Mouse (Mus musculus) monocyte, adult 2 months (primary cell): Measurements from ENCODE around the gene Map3k13.
"Not testable (repeated sequence)": the region's sequence is repeated elsewhere in the genome, so short reads cannot be mapped to it uniquely, and the experiment has no call there.

Experiments used
- DNase-seq, 2 experiments: peaks; one replicate each; pipeline ENCODE4 v3.0.0; 2022; ENCODE audit warnings: low spot score in 2 of 2, low read depth in 1 of 2

Map3k13 gene

DNA sequence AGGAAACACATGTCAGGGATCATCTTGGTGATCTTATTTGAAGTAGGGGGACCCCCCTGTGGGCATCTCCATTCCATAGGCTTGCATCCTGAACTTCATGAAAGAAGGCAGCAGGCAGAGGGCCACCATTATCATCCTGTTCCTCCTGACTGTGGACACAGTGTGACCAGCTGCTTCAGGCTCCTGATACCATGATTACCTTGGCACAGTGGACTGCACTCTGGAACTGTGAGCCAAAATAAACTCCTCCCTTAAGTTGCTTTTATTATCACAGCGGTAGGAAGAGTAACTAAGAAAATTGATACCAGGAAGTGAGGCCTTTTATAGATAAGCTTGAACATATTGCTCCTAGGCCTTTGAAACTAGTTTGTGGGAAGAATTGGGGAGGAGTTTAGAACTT is 12.7 kb downstream of the Map3k13 start:
- DNase-seq = no peak

DNA sequence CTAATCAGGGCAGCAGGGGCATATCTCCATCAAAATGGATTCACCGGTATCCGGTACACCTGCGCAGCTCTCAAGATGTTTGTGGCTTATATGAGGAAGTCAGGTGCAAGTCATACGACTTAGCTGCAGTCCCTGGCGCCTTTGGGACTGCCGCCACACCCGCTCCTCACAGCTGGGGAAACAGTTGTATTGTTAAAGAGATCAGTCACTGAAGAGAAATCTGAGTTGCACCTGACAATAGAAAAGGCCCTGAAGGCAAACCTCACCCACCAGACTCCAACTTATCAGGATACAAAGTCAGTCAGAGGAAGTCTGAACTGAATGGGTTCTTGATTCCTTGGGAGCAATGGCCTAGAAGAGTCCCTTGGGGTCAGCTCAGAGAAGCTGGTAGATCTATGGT is 13.6 kb downstream of the Map3k13 start:
- not testable (repeated sequence) for DNase-seq

DNA sequence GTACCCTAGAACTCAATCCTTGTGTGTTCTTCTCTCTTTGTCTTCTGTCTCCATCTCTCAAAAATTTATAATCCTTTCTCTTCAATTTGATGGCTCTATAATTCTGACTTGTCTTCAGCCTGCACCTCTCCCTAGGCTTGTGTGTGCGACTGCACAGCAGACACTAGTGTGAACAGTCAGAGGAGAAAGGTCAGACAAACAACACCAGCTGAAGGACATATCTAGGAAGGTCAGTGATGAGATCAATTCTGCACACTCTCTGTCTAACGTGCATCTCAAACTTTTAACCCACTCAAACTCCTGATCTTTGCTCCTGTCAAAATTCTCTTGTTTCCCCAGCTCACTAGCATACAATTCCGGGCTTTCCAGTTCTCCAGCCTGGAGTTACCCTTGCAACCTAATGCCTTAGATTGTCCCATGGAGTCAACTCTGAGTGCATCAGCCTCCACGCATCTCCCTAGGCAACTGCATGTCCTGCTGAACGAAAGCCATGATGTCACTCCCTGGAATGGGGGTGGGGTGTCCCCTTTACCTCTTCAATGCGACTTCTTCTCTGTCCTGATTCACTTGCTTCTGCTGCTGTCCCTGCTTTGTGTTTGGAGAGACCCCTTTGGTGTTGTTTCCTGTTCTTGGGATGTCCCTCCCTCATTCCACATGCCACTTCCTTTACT is 19.2 kb downstream of the Map3k13 start:
- DNase-seq = no peak

DNA sequence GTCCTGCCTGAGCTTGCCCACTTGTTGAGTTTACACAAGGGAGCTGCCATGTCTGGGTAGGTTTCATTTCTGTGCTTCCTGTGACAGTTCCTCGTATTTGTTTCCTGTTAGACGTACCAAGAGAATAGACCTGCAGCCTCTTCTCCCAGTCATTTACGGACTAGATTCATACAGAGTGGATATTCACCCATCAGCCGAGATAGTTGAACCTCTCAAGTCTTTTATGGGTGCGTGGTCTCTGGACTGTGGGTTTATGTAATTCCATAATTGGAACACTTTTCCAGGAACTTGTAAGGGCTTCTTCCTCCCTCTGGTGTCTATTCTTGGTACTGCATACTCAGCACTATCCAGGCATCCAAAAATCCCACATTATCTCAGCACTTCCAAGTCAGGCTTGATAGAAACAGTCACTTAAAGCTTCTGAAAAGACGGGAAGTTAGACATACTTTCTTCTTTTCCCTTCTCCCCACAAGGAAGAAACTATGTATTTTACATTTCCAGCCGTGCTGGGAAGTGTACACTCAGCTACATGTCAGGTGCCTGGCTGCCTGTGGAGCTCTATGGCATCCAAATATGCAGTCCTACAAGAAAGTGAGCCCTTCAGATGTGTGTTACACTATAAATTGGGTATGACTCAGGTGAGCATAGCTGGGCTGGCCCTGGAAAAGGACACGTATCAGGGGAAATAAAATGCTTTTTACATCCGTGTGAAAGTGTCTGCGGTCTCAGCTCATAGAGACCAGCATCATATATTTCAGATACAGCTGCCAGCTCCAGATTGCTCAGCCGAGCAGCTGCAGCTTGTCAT is 20.9 kb downstream of the Map3k13 start:
- no peak for DNase-seq

DNA sequence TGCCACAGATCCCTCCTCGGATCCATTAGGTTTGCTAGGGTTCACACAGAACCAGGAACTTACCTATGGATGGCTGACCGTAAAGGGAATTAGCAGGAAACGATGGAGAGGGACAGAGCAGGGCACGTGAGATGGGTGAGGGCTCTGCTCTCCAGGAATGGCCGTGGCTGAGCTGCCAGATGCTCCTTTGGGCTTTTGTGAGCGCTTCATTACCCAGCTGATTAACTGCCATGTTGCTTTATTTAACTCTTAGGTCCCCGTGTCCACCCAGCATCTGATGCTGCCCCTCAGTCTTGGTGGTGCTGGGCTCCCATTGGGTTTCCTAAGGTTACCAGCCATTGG is 21.5 kb downstream of the Map3k13 start:
- DNase-seq = no peak

DNA sequence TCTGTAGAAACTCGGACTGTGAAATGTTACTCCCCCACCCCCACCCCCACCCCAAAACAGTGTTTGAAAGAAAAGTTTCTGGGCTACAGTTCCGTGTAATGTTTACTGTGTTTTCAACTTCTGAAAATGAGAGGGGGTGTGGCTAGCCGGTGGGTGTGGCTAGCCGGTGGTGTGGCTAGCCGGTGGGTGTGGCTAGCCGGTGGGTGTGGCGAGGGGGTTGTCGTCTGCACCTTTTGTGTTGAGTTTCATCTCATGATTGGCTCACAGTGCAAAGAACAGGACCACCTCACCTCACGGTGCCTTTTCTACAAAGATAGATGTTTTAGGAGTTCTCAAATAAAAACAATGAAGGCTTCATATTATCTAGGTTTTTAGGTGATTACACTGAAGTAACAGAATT is 24.0 kb downstream of the Map3k13 start:
- no peak for DNase-seq

DNA sequence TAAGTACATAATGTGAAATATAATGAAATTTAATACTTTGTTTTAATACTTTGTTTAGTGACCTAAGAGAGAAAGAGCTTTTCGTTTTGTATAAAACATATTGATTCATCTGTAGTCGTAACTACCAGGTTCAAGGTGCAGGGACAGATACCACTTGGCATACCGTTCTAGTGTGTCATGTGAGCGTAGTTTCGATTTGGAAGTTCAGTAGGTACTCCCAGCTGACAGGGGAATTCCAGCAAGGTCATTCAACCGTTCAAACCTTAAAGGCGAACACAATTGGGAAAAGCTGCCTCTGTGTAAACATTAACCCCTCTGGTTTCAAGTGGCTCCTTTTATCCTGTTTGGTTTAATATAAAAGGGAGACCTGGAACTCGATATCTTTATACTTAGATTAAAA is 24.5 kb downstream of the Map3k13 start:
- DNase-seq = no peak

DNA sequence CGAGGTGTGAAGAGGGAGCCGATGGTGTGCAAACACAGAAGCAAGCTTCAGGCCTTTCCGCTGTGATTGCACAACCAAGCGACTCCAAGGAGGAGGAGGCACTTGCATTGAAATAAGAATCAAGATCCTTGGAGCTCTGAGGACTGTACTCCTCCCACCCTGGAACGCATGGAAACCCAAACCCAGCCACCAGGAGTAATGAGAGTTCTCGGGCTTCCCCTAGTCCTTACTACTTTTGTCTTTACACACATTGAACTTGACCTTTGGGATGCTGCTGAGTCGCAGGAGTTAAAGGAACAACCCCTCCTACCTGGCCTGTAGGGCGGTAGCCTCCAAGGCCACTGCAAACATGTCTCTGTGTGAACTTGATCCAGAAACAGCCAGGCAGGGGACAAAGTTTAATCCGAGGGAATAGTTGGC is 31.5 kb downstream of the Map3k13 start:
- no peak for DNase-seq

DNA sequence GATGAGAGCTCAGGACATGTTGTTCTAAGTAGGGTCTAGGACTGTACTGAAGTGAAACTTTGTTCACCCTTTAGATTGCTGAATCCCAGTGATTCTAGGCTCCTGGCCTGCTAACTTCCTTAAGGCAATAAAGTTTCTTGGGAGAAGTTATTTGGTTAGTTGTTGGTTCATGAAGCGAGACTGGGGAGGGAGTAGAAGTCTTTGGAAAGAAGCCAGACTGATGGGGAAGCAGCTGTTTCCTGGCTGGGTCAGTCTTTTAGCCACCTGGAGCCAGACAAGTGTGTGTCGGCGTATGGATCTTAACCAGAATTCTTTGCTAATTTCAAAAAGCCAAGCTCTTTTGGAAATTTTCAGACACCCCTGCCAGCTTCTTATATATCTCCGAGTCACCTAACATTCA is 33.0 kb downstream of the Map3k13 start:
- no peak for DNase-seq

DNA sequence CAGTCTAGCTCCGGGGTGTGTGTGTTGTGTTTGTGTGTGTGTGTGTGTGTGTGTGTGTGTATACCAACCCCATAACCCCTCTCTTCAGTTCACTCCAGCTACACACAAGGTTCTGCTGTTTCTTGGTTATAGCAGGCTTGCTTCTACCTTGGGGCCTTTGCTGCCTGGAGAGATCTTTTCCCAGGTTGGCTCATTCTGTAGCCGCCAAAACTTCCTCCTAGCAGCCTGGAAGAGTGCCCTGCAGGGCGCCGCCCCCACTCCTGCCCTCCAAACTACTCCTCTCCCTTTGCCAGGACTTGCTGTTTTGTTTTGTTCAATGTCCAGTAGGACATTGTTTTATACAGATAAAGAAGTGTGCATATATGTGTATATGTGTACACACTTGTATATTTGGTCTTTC is 33.4 kb downstream of the Map3k13 start:
- DNase-seq = no peak

DNA sequence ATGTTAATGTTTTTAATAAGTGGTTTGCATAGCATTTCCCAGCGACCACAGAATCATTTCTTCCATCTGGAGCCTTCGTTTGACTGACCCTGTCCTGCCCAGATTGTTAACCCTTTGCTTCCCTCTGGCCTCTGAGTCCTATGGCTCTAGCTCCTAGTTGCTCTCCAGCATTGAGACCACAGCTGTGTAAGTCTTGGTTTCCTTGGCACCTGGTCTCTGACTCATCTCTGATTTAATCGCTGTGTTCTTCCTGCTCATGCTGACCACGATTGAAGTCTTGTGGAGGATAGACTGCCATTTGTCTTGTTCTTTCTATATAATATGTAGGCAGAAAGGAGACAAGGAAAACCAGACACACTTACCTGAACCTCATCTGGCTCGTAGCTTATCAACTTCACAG is 35.6 kb downstream of the Map3k13 start:
- DNase-seq = no peak

DNA sequence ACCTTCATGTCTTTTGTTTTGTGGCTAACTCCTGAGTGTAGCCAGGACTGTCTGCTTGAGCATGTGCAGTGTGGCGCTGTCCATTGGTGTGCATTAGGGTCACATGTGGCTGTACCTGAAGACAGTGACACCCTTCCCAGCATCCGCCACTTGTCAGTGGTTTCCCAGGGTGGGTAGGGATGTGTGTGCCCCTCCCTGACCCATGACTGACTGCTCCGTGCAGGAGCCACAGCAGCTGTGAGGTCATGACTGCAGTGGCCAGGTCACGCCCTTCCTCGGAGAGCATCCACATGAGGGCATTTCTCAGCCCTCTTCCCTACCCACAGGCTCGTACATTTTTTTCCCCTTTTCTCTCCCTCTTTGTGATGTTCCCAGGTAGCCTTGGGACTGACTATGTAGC is 36.6 kb downstream of the Map3k13 start:
- no peak for DNase-seq

DNA sequence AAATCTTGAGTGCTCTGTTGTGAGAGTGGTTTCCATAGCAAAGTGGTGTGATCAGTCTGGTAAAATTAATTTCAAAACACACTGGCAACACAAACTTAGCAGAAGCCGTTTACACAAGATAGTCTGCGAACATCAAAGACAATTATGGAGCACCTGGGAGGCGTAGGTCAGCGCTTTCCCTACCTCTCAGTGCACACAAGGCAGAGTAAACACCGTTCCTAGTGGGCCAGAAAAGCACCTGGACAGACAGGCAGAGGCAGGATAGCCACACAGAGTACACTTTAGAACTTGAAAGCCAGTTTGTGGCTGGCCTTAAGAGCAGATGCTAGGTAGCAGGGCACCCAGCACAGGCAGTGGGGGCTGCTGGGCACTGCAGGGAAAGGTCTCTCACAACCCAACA is 37.6 kb downstream of the Map3k13 start:
- no peak for DNase-seq

DNA sequence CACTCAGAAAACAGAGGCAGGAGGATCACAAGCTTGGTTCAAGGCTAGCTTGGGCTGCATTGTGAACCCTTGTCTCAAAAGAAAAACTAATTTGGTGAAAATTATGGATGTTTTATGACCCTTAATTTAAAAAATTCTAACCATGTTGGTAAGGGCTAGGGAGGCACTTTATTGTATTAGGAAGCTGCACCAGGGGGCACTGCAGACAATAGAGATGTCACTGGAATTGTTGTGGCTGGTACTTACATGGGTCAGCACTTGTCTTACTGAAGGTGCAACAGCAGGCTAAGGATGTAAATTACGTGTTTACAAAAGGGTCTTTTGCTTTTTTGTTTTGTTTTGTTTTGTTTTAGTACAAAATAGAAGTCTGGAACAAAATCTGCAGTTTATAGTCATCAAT is 39.3 kb downstream of the Map3k13 start:
- DNase-seq = no peak

DNA sequence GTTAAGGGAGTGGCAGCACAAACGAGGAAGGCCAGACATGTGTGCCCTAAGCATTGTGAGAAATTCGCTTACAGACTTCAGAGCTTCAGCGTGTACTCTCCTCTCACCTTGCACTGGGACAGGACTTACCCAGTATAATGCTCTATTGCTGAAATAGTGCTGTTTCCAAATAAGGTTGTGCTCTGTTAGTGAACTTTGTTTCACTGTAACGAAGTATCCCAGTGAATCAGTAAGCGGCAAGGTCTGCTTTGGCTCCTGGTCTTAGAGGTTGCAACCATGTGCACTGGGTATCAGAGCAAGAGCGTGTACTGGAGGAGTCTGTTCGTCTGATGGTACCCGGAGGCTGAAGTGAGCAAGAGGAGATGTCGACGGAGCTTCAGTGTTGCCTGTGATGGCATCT is 39.8 kb downstream of the Map3k13 start:
- no peak for DNase-seq

DNA sequence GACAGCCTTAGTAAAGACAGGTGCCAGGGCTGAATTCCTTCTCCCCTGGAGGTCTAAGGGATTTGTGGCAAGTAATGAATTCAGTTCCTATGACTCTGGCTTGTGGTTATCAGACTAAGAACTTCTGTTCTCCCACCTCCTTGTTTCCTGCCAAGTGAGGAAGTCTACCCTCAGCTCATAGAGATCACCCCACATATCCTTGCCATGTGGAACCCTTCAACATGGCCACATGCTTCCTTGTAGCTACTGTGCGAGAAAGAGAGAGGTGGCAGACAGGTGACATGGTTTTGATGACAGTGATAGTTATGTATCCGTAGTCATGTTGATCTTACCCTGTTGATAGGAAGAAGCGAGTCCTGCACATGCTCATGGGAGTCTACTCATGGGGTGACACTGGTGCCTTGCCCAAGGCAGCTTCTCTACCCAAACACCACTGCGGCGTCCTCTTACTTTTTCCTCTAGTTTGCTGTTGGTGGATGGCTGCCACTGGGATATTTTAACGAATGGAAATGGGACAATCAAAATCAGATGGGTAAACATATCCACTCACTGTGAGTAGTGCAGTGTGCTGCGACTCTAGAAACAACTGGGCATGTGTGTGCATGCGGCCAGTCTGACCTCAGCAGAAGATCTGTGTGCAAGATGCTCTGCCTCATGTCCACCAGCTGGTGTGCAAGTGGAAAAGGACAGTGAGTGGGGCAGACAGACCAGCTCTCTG is 40.9 kb downstream of the Map3k13 start:
- DNase-seq = no peak

DNA sequence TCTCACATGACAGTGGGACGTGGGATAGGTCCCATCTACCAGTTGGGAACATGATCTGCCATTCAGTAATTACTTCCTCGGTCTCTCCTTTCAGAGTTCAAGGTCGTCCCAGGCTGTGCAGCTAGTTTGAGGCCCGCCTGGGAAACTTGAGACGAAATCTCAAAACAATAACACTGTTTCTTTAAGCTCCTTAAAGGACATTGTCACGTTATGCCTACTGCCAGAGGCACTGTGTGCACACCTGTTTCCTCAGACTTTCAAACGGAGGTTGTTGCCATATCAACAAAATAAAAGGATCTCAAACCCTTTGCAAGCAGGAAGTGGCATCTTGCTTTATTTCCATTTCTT is 41.4 kb downstream of the Map3k13 start:
- no peak for DNase-seq

DNA sequence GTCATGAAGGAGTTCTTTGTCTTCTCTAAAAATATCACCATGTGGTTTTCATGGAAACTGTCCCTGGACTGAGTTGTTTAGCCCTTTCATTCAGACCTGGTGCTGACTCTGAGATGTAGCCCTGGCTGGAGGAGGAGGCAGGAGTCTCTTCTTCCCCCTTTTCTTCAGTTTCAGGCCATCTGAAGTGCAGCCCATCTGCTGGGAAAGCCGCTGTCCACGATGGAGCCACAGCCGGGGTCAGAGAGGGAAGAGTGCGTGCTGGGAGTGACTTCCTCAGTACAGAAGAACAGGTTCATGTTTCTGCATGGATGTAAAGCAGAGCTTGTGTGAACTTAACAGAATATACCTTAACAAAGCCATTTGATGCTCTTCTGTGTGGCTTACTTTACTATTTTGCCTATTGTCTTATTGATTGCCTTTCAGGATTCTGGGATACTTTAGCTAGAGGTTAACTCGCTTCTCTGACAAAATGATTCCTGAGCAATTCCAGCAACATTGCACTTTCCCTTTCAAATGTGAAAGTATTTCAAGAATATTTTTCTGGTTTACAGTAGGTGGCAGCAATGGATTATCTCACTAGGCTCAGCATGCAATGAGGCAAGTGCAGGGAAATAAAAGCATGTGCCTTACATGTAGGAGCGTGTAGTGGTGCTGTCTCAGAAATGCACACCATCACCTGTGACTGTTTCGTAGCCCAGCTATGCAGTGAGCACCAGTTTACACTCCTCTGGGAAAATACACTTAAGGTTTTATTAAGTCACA is 42.3 kb downstream of the Map3k13 start:
- DNase-seq = no peak

DNA sequence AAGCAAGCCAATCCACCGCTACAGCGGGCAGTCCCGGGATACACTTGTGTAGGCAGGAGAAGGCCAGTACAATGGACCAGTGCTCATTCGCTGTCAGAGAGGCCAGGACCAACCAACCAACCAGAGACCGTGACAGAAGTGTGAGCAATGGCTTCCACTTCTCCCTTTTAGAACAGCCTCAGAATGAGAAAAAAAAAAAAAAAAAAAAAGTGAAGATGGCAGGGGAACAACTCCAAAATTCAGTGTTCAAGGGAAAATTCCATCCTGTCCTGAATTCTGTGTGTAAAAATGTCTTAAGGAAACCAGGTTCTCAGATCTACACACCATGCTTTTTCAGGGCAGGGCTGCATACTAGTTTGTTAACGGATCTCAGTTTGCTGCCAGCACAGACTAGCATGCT is 43.5 kb downstream of the Map3k13 start:
- DNase-seq = no peak

DNA sequence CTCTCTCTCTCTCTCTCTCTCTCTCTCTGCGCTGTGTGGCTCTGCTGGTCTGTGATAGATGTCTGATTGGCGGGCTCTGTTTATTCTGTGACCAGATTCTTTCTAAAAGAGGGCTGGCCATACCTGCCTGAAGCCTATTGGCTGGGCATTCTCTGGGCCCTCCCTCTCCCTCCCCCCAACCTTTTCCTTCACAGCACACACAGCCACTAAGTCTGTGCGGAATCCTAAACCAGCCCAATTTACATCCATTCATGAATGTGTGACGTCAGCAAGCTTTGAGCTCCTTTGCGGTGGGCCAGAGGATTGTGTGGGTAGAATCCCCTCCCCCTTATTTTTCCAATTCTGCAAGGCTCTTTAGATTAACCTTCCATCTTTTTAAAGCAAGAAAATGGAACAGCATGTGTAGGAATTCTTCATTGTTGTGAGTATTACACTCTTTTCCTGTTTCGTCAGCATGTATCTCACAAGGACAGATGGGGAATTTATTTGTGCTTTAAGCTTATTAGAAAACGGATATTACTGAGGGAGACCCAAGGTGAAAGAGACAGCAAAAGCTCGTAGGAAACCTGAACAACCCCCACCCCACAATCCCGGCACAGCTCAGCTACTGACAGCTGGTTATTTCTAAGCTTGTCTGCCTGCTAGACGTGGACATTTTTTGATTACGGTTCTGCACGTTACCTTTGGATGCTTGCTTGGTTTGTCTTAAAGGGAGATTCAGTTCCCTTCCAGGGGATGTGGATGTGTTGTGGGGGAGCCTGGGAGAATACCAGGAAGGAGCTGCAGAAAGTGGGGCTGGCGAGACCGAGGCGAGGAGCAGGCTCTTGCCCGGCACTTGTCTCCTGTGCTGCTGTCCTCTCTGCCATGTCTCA is 51.9 kb downstream of the Map3k13 start:
- no peak for DNase-seq

DNA sequence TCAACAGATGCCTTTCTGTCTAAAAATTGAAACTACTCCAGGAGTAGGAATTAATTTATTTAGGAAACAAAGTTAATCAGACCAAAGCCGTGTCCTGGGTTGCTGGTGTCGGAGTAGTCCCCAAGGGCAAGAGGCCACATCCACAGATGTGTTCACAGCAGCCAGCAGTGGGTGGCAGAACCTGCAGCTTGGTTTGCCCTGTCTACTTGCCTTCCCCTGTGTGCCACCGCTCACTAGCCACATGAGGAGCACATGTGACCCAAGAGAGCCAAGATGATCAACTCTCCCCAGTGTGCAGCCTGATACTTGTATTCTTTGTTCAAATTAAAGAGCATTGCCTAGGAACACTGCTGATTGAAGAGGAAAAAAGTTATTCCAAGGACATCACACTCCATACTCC is 54.3 kb downstream of the Map3k13 start:
- DNase-seq = no peak
